Mouse (Mus musculus) megakaryocyte, embryonic 14.5 days (primary cell): ENCODE results near the gene Adamts7. TPM values are rescaled to one million over a fixed set of nuclear protein-coding genes. Genes with fewer than 3 reads are reported as not detected.

ENCODE experiments used
- H3K27me3 ChIP-seq: replicated peaks from 2 replicates; pipeline ENCODE3; 2012; ENCODE audit warnings: inconsistent platforms
- H3K36me3 ChIP-seq: replicated peaks from 2 replicates; pipeline ENCODE3; 2012; ENCODE audit warnings: low read length, inconsistent platforms, mixed read lengths
- H3K4me1 ChIP-seq: 2 replicates; pipeline ENCODE4 v1.6.1; 2012; ENCODE audit warnings: inconsistent platforms
- H3K4me3 ChIP-seq: replicated peaks from 2 replicates; pipeline ENCODE3; 2012; ENCODE audit warnings: moderate library complexity, mild to moderate bottlenecking, inconsistent platforms
- H3K9me3 ChIP-seq: 2 replicates; pipeline ENCODE4 v1.6.1; 2012; ENCODE audit warnings: inconsistent platforms
- FLI1 ChIP-seq: IDR thresholded peaks from 2 replicates; pipeline ENCODE4 v1.6.1; 2012; ENCODE audit warnings: low read length, inconsistent platforms, mixed read lengths
- GATA1 ChIP-seq: IDR thresholded peaks from 3 replicates; pipeline ENCODE4 v1.6.1; 2012; ENCODE audit warnings: mixed read lengths, low read length, inconsistent platforms, borderline replicate concordance
- polyA plus RNA-seq: library from polyadenylated mRNA; stranded (reverse); fragments of >175 nt; gene quantifications from 2 replicates; pipeline ENCODE4 v1.2.3, GENCODE M21; 2012; ENCODE audit warnings: low replicate concordance; ENCODE audit not compliant: insufficient read depth

Gene Adamts7
- polyA plus RNA-seq, 1 experiment = 0.03 TPM

DNA sequence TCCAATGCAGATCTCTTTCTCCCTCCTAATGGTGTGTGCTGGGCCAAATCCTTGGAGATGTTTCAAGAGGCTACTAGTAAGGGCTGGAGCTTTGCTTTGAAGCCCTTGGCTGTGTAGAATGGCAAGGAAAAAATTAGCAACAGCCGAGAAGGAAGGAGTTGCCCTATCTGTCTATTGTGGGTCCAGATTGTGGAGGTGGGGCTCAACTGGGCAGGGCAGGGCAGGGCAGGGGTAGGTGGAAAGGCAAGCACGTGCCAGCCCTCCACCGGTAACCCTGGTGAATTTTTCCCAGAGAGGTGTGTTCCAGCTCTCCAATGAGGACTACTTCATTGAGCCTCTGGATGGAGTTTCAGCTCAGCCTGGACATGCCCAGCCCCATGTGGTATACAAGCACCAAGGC lies 10.5 kb downstream of the Adamts7 start:
- no peak overlapping the region for H3K4me3 ChIP-seq
- H3K36me3 ChIP-seq = no peaks in the 10 kb centered on the region
- peaks cover 24% of the 10 kb centered on the region for H3K4me1 ChIP-seq
- peaks cover 9% of the 10 kb centered on the region; the same call in 1 of the 2 replicates for H3K9me3 ChIP-seq
- no peak for TF ChIP-seq GATA1
- peaks cover 68% of the 10 kb centered on the region for H3K27me3 ChIP-seq

DNA sequence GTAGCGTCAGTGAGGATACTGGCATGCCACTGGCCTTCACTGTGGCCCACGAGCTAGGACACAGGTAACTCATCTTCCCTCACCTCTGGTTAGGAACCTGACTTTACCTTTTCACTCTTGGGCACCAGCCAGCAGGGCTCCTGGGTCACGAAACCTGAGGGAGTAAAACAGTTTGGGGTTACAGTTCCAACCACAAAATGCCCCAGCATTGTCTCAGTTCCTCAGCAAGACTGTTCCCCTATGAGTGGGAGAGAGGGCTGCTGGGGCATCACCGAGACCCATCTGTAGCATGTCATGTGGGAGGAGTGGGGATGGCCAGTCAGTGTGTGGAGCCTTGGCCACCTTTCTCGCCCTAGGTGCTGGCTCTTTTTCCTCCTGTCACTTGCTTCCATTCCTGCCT lies 16.5 kb downstream of the Adamts7 start:
- Histone ChIP-seq H3K4me1 (peaks cover 2% of the 10 kb centered on the region; the same call in 1 of the 2 replicates), H3K27me3 (peaks cover 81% of the 10 kb centered on the region), H3K36me3 (no peaks in the 10 kb centered on the region), H3K4me3 (no peak overlapping the region), H3K9me3 (no peaks in the 10 kb centered on the region)
- TF ChIP-seq GATA1 (no peak), FLI1 (no peak)

DNA sequence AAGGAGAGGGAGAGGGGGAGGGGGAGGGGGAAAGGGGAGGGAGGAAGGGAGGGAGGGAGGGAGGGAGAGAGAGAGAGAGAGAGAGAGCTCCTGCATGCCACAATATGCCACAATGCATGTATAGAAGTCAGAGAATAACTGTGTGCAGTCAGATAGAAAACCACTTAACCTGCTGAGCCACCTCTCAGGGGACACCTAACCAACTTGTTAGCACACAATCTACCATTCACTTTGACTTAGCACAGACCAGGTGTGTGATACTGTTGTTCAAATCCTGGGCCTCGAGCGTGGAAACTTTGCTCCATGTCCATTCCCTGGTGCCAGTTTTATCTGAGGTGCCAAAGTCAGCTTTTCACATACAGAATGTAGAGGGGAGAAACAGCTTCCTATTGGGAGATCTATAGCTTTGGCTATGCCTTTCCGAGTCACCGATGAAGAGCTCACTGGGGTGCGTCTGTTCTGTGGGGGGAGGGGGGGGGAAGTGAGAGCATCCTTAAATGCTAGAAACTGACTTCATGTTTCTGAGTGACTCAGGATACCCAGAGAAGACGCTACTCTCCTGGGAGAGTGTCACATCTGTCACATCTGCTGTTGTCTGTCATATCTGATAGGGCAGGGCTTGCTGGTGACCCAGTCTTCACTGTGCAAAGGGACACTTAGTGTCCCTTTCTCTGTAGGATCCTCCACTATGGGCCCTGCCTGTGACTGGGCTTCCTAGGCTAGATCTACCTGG lies 19.0 kb downstream of the Adamts7 start:
- TF ChIP-seq FLI1 (no peak), GATA1 (no peak)
- Histone ChIP-seq H3K4me1 (no peaks in the 10 kb centered on the region; the same call in 1 of the 2 replicates), H3K36me3 (no peaks in the 10 kb centered on the region), H3K9me3 (no peaks in the 10 kb centered on the region), H3K4me3 (no peak overlapping the region), H3K27me3 (peaks cover 81% of the 10 kb centered on the region)

DNA sequence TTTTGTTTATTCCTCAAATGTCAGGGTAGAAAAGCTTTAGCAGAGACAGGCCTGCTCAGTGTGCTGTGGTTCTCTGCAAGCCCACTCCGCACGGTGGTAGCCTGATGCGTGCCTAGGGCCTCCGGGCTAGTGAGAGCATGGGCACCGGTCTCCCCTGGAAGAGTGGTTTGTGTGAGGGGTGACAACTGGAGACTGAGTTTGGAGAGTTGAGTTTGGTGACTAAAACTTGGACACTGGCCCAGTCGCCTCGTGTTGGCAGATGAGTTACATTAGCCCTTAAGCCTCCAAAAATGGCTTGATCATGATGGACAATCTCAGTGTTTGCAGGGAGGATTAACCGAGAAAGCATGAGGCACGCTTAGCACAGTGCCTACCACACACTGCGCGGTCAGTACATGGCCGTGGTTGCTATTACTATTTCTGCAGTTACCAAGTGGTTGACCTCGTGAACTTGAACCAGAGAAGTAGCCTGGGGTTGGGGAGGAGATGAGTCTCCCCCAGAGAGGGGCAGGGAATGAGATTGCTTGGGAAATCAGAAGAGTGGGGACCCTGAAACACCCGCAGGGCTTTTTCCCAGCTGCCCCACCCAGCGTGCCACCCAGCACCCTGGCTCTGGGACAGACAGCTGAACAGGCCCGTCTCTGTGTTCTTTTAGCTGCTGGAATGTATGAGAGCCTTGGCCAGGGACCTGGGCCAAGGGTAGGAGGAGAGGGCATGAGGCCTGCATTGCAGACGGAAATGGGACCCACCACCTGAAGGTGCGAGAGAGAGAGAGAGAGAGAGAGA lies 20.0 kb downstream of the Adamts7 start:
- Histone ChIP-seq H3K4me3 (no peak overlapping the region), H3K36me3 (no peaks in the 10 kb centered on the region), H3K4me1 (no peaks in the 10 kb centered on the region; the same call in 1 of the 2 replicates), H3K27me3 (peaks cover 84% of the 10 kb centered on the region), H3K9me3 (no peaks in the 10 kb centered on the region)
- TF ChIP-seq FLI1 (no peak), GATA1 (no peak)

DNA sequence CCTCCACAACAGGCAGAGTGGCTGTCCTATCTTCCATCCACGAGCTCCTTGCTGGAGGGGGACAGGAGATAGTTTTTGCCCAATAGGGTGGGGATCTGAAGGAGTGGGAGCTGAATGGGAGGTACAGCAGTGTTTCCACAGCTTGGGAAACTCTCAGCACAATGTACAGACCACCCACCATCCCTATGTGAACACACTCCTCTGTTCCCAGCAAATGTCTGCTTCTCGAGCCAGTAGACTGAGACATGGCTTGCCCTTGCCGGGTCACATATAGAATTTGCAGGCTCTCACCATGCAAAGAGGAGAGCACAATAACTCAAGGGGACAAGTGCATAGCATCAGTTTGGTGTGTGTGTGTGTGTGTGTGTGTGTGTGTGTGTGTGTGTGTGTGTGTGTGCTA lies 20.7 kb downstream of the Adamts7 start:
- no peaks in the 10 kb centered on the region; the same call in 1 of the 2 replicates for H3K4me1 ChIP-seq
- no peaks in the 10 kb centered on the region for H3K9me3 ChIP-seq
- no peak for TF ChIP-seq FLI1
- peaks cover 83% of the 10 kb centered on the region for H3K27me3 ChIP-seq
- H3K4me3 ChIP-seq = no peak overlapping the region
- no peaks in the 10 kb centered on the region for H3K36me3 ChIP-seq

DNA sequence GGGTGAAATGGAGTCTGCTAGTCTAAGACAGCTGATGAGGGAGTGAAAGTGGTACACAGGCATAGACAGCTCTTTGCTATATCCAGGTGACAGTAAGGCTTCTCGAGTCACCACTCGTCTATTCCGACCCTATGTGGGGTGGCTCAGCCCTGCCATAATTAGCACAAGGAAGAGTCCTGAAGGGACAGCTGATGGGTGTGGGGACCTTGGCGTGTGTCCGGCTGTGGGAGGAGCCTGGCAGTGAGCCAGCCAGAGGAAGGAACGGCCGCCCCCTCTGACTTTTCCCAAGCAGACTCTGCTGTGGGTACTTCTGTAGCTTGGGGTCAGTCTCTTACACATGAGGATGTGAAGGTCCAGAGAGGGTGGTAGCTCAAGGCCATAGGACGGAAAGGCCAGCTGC lies 21.2 kb downstream of the Adamts7 start:
- H3K27me3 ChIP-seq = peaks cover 83% of the 10 kb centered on the region
- H3K4me3 ChIP-seq = no peak overlapping the region
- no peak for TF ChIP-seq FLI1
- no peak for TF ChIP-seq GATA1
- H3K36me3 ChIP-seq = no peaks in the 10 kb centered on the region
- H3K9me3 ChIP-seq = no peaks in the 10 kb centered on the region
- no peaks in the 10 kb centered on the region; the same call in 1 of the 2 replicates for H3K4me1 ChIP-seq

DNA sequence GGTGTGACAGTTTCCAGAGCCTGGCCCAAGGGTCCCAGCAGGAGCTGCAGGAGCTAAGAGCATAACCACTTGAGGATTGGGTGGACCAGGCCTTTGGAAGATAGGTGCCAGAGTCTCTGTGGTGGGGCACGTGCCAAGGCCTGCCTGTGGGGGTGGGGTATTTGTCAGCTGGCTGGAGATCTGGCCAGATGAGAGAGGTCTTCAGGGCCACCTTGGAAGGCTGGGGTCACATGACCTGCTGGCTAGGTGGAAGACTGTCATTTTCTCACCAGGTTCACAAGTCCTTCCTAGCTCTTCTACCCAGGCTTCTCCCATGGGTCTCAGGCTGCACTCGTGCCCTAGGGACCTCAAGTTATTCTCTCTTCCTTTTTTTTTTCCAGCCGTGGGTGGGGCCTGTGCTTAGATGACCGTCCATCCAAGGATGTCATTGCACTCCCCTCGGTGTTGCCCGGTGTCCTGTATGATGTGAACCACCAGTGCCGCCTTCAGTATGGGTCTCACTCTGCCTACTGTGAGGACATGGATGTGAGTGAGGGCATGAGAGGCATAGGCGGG lies 22.6 kb downstream of the Adamts7 start:
- Histone ChIP-seq H3K4me3 (no peak overlapping the region), H3K4me1 (no peaks in the 10 kb centered on the region; the same call in 1 of the 2 replicates), H3K9me3 (no peaks in the 10 kb centered on the region), H3K27me3 (peaks cover 84% of the 10 kb centered on the region), H3K36me3 (no peaks in the 10 kb centered on the region)
- TF ChIP-seq GATA1 (no peak), FLI1 (no peak)

DNA sequence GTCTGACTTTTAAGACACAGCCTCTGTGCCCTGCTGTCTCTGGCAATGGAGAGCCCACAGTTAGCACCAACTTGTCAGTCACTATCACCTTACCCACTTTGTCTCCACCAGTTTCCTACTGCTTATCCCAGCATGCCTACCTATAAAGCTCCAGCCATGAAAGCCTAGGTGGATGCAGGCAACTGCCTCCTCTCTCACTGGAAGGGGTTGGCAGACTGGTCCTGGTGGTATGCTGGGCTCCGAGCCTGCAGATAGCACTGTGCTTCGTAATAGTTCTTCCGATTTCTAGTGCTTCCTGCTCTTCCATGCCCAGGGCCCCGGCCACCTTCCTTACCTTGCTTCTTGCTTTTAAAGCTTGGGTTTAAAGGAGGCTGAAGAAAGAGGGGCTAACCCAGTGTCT lies 26.0 kb downstream of the Adamts7 start:
- Histone ChIP-seq H3K9me3 (no peaks in the 10 kb centered on the region), H3K4me3 (no peak overlapping the region), H3K36me3 (no peaks in the 10 kb centered on the region), H3K27me3 (peaks cover 89% of the 10 kb centered on the region), H3K4me1 (peaks cover 3% of the 10 kb centered on the region)
- TF ChIP-seq FLI1 = no peak
- TF ChIP-seq GATA1 = no peak

DNA sequence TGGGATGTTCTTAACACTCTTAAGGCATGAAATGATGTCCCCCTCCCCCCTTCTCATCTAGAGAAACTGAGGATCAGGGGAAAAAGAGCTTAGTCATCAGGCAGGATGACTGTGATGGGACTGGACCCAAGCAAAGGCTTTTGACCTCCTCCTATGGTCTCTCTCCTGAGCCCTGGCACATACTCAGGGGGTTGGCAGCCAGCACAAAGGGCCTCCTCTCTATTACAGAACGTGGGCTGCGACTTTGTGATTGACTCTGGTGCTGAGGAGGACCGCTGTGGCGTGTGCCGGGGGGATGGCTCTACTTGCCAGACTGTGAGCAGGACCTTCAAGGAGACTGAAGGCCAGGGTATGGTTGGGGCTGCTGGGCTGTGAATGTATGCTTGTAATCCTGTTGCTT lies 26.5 kb downstream of the Adamts7 start:
- Histone ChIP-seq H3K4me1 (peaks cover 3% of the 10 kb centered on the region; the same call in 1 of the 2 replicates), H3K27me3 (peaks cover 87% of the 10 kb centered on the region), H3K4me3 (no peak overlapping the region), H3K9me3 (no peaks in the 10 kb centered on the region), H3K36me3 (no peaks in the 10 kb centered on the region)
- TF ChIP-seq GATA1 (no peak), FLI1 (no peak)

DNA sequence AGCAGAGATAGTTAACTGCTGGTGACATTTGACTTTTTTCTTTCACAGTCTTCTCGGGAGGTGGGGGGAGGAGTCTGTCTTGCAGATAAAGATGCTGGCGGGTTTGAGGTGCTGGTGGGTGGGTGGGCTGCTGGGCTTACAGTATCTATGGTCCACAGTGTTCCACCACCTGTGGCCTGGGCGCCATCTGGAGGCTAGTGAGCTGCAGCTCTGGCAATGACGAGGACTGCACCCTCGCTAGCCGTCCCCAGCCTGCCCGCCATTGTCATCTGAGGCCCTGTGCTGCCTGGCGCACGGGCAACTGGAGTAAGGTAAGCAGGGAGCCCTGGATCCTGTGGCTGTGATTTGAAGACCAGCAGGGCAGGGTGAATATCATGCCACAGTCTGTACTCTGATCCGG lies 32.1 kb downstream of the Adamts7 start:
- H3K36me3 ChIP-seq = peaks cover 3% of the 10 kb centered on the region
- H3K4me3 ChIP-seq = no peak overlapping the region
- no peaks in the 10 kb centered on the region for H3K9me3 ChIP-seq
- H3K4me1 ChIP-seq = peaks cover 13% of the 10 kb centered on the region
- TF ChIP-seq GATA1 = no peak
- TF ChIP-seq FLI1 = no peak
- H3K27me3 ChIP-seq = peaks cover 66% of the 10 kb centered on the region
